Mouse (Mus musculus): ENCODE data around the gene Tmem98. TPM values are rescaled to one million over a fixed set of nuclear protein-coding genes. Genes with fewer than 3 reads are reported as not detected.

Gene Tmem98
- total RNA-seq, 2 experiments from 2014 or later: 2.8 to 4.2 TPM

- no peak for ATAC-seq (replicated peaks; ENCODE audit: poor library complexity)
These were observed 20.2 kb upstream of the Tmem98 start for GRCm38 (mm10) chr11:80789647-80790240.

- no peak for ATAC-seq (replicated peaks; ENCODE audit: poor library complexity)
These were observed 19.6 kb upstream of the Tmem98 start for GRCm38 (mm10) chr11:80790413-80790812.

GRCm38 (mm10) chr11:80791677-80792432 is 18.1 kb upstream of the Tmem98 start:
- ATAC-seq (replicated peaks; ENCODE audit: poor library complexity): peak; percentile 66

- ATAC-seq (replicated peaks; ENCODE audit: poor library complexity): peak; percentile 47
These were observed 16.6 kb upstream of the Tmem98 start for GRCm38 (mm10) chr11:80793386-80793785.

- ATAC-seq (replicated peaks; ENCODE audit: poor library complexity): 0 out of 2 replicates have a peak, but pooled peaks have one; percentile 23
These were observed 15.7 kb upstream of the Tmem98 start for GRCm38 (mm10) chr11:80794290-80794689.

GRCm38 (mm10) chr11:80795431-80795830 is 14.5 kb upstream of the Tmem98 start:
- ATAC-seq (replicated peaks; ENCODE audit: poor library complexity): no peak

GRCm38 (mm10) chr11:80799979-80800378 is 10.0 kb upstream of the Tmem98 start:
- peak; percentile 88 for ATAC-seq (replicated peaks; ENCODE audit: poor library complexity)

- ATAC-seq (replicated peaks; ENCODE audit: poor library complexity): no peak
These were observed 7.3 kb upstream of the Tmem98 start for GRCm38 (mm10) chr11:80802706-80803105.

GRCm38 (mm10) chr11:80808551-80809070 is 1.4 kb upstream of the Tmem98 start:
- ATAC-seq (replicated peaks; ENCODE audit: poor library complexity): peak; percentile 66

- no peak for ATAC-seq (replicated peaks; ENCODE audit: poor library complexity)
These were observed 346 bp upstream of the Tmem98 start for GRCm38 (mm10) chr11:80809666-80809992.

- no peak for ATAC-seq (replicated peaks; ENCODE audit: poor library complexity)
These were observed 1.2 kb downstream of the Tmem98 start for GRCm38 (mm10) chr11:80811156-80811555.

GRCm38 (mm10) chr11:80815354-80815753 is 5.4 kb downstream of the Tmem98 start:
- no peak for ATAC-seq (replicated peaks; ENCODE audit: poor library complexity)

- ATAC-seq (replicated peaks; ENCODE audit: poor library complexity): peak; percentile 80
These were observed 8.2 kb downstream of the Tmem98 start for GRCm38 (mm10) chr11:80818060-80818697.

GRCm38 (mm10) chr11:80820085-80820484 is 10.1 kb downstream of the Tmem98 start:
- no peak for ATAC-seq (replicated peaks; ENCODE audit: poor library complexity)

GRCm38 (mm10) chr11:80821296-80821695 is 11.3 kb downstream of the Tmem98 start:
- no peak for ATAC-seq (replicated peaks; ENCODE audit: poor library complexity)

- no peak for ATAC-seq (replicated peaks; ENCODE audit: poor library complexity)
These were observed 11.8 kb downstream of the Tmem98 start for GRCm38 (mm10) chr11:80821794-80822193.

- no peak for ATAC-seq (replicated peaks; ENCODE audit: poor library complexity)
These were observed 25.4 kb downstream of the Tmem98 start for GRCm38 (mm10) chr11:80835395-80835794.

- no peak for ATAC-seq (replicated peaks; ENCODE audit: poor library complexity)
These were observed 25.9 kb downstream of the Tmem98 start for GRCm38 (mm10) chr11:80835841-80836240.

GRCm38 (mm10) chr11:80838724-80839123 is 28.7 kb downstream of the Tmem98 start:
- 0 out of 2 replicates have a peak, but pooled peaks have one; percentile 29 for ATAC-seq (replicated peaks; ENCODE audit: poor library complexity)

- no peak for ATAC-seq (replicated peaks; ENCODE audit: poor library complexity)
These were observed 33.5 kb downstream of the Tmem98 start for GRCm38 (mm10) chr11:80843435-80843834.

GRCm38 (mm10) chr11:80845486-80845885 is 35.5 kb downstream of the Tmem98 start:
- no peak for ATAC-seq (replicated peaks; ENCODE audit: poor library complexity)

GRCm38 (mm10) chr11:80846115-80846514 is 36.1 kb downstream of the Tmem98 start:
- ATAC-seq (replicated peaks; ENCODE audit: poor library complexity): no peak
